8 mouse cellular contexts compared by ENCODE assay signal in genomic region chr3:90433381-90434020, GRCm38 (mm10). TPM values are rescaled to one million over a fixed set of nuclear protein-coding genes. Genes with fewer than 3 reads are reported as not detected.
A peak's percentile ranks its signal among the peaks of the same experiment; 100 is the strongest.
DNase-seq lines count a peak whose midpoint lies in the region; ATAC-seq lines count a peak whose summit lies in the region.

TSS of gene Ints3 (minus strand) at chr3:90433622.

- no peaks in the 10 kb centered on the region for H3K36me3 ChIP-seq in hindbrain, embryonic 12.5 days

- H3K4me1 ChIP-seq in hindbrain, embryonic 12.5 days: peaks cover 27% of the 10 kb centered on the region

- H3K4me3 ChIP-seq in hindbrain, embryonic 12.5 days: peak within 1 kb of the TSS; percentile 66

- DNase-seq in NIH3T3 (ENCODE audit: low read depth): peak; percentile 99
- peak; percentile 99 to 100 for DNase-seq in cerebellum, postnatal 10 days
- peak; percentile 100 for DNase-seq in frontal cortex, postnatal 10 days (ENCODE audit: low spot score in 2 of 2)
- peak; percentile 100 for DNase-seq in layer of hippocampus, postnatal 14 days (ENCODE audit: low spot score in 2 of 2)
- DNase-seq in lung, postnatal 14 days: peak; percentile 100
- DNase-seq in retina, adult 2 months (ENCODE audit: low read depth, low spot score): peak; percentile 99
- peak; percentile 99 to 100 for DNase-seq in thymus, postnatal 36 days

- H3K9ac ChIP-seq in hindbrain, embryonic 12.5 days: peak within 1 kb of the TSS; percentile 86

- H3K27me3 ChIP-seq in hindbrain, embryonic 12.5 days: no peaks in the 10 kb centered on the region

- peak within 1 kb of the TSS; percentile 96 for H3K4me2 ChIP-seq in hindbrain, embryonic 12.5 days (replicated peaks)

- ATAC-seq in hindbrain, embryonic 12.5 days (ENCODE audit: low FRiP score): peak; percentile 100

- H3K27ac ChIP-seq in hindbrain, embryonic 12.5 days: peak within 1 kb of the TSS; percentile 94

- 1% methylated on average over 52 of the region's 52 CpGs for WGBS in hindbrain, embryonic 12.5 days

- no peaks in the 10 kb centered on the region for H3K9me3 ChIP-seq in hindbrain, embryonic 12.5 days (replicated peaks)

RNA-seq across cellular contexts. Expression of gene Ints3, which starts in this region (rescaled TPM):
- polyA plus RNA-seq in hindbrain, embryonic 12.5 days (2016; fragmentation: Nextera tagmentation; extraction: Ambion mirVana): 40.5 and 44.3 TPM in 2 replicates
- total RNA-seq in layer of hippocampus, postnatal 14 days (2021): 10 to 100 TPM; 60.5 to 67.0 TPM

Comparison
In these comparisons a context has a peak if more than half of its experiments do, and no peak if none do; other contexts are left out.
1. Peak in every context shown above with its lines: DNase-seq, ATAC-seq, H3K4me3 ChIP-seq and H3K27ac ChIP-seq.